ENCODE assay signal across 9 mouse cellular contexts in the genomic region with DNA sequence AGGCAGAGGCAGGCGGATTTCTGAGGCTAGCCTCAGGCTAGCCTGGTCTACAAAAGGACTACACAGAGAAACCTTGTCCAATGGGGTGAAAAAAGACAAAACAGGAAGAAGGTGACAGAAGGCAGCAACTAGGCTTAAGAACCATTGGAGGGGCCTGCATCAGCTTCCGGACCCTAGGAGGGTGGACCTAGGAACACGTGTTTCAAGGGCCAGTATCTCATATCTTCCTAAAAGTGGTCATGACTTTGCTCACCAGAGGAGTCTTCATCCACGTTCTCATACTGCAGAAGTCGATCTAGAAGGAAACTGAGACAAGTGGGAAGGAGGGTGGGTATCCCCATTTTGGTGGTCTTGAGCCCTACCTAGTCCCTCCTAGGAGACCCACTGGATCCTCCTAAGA. TPM values are rescaled to one million over a fixed set of nuclear protein-coding genes. Genes with fewer than 3 reads are reported as not detected.
DNase-seq lines count a peak whose midpoint lies in the region; ATAC-seq and TF ChIP-seq lines count a peak whose summit lies in the region.
"Had no signal": no experiment of that assay in that cellular context is flagged by ENCODE, and none has a peak within 500 bp of the region (broad histone marks: within the 10 kb centered on the region; RNA-seq: fewer than 3 reads in every experiment).

No protein-coding gene starts in this region.

- WGBS in lung, embryonic 14.5 days, result 59% methylated on average over 5 of the region's 5 CpGs
- 65% methylated on average over 5 of the region's 5 CpGs for WGBS in embryonic facial prominence, embryonic 13.5 days
- WGBS in intestine, embryonic 16.5 days, result 59% methylated on average over 5 of the region's 5 CpGs
- 77% methylated on average over 5 of the region's 5 CpGs for WGBS in neural tube, embryonic 13.5 days

- peaks cover 7% of the 10 kb centered on the region for H3K4me1 ChIP-seq in lung, embryonic 14.5 days (ENCODE audit: insufficient read depth)
- H3K4me1 ChIP-seq in embryonic facial prominence, embryonic 13.5 days, result peaks cover 41% of the 10 kb centered on the region
- peaks cover 30% of the 10 kb centered on the region for H3K4me1 ChIP-seq in intestine, embryonic 16.5 days (ENCODE audit: control insufficient read depth, insufficient read depth, low read length)
- peaks cover 31% of the 10 kb centered on the region for H3K4me1 ChIP-seq in neural tube, embryonic 13.5 days (replicated peaks)

- H3K9me3 ChIP-seq in lung, embryonic 14.5 days (ENCODE audit: low read depth, low read length), result no peaks in the 10 kb centered on the region
- no peaks in the 10 kb centered on the region for H3K9me3 ChIP-seq in embryonic facial prominence, embryonic 13.5 days
- no peaks in the 10 kb centered on the region for H3K9me3 ChIP-seq in intestine, embryonic 16.5 days (ENCODE audit: control insufficient read depth, low read length)
- no peaks in the 10 kb centered on the region for H3K9me3 ChIP-seq in neural tube, embryonic 13.5 days

- H3K4me3 ChIP-seq in lung, embryonic 14.5 days (ENCODE audit: low read depth, low read length), result peak overlapping the region; percentile 73
- peak overlapping the region; percentile 74 for H3K4me3 ChIP-seq in embryonic facial prominence, embryonic 13.5 days
- H3K4me3 ChIP-seq in intestine, embryonic 16.5 days (ENCODE audit: low read length), result peak overlapping the region; percentile 65
- H3K4me3 ChIP-seq in neural tube, embryonic 13.5 days, result peak overlapping the region; percentile 64

- H3K27me3 ChIP-seq in lung, embryonic 14.5 days (ENCODE audit: insufficient read depth, low read length), result no peaks in the 10 kb centered on the region
- H3K27me3 ChIP-seq in embryonic facial prominence, embryonic 13.5 days, result no peaks in the 10 kb centered on the region
- H3K27me3 ChIP-seq in intestine, embryonic 16.5 days (replicated peaks; ENCODE audit: control insufficient read depth, insufficient read depth, low read length), result no peaks in the 10 kb centered on the region
- H3K27me3 ChIP-seq in neural tube, embryonic 13.5 days, result no peaks in the 10 kb centered on the region

- H3K4me2 ChIP-seq in lung, embryonic 14.5 days, result peak overlapping the region; percentile 77
- H3K4me2 ChIP-seq in embryonic facial prominence, embryonic 13.5 days, result peak overlapping the region; percentile 86
- peak overlapping the region; percentile 62 for H3K4me2 ChIP-seq in intestine, embryonic 16.5 days (ENCODE audit: low read depth, low read length)
- peak overlapping the region; percentile 89 for H3K4me2 ChIP-seq in neural tube, embryonic 13.5 days

- H3K27ac ChIP-seq in lung, embryonic 14.5 days (ENCODE audit: low read depth), result no peak overlapping the region
- H3K27ac ChIP-seq in embryonic facial prominence, embryonic 13.5 days, result 0 out of 2 replicates have a peak overlapping the region, but pooled peaks have one; percentile 62
- H3K27ac ChIP-seq in intestine, embryonic 16.5 days (ENCODE audit: low read length), result no peak overlapping the region
- H3K27ac ChIP-seq in neural tube, embryonic 13.5 days (replicated peaks), result peak overlapping the region; percentile 84; the same call in 1 of the 2 replicates

- TF ChIP-seq CTCF in lung, embryonic 14.5 days (IDR thresholded peaks at IDR 0.05; ENCODE audit: low read depth), result no peak

- H3K36me3 ChIP-seq in lung, embryonic 14.5 days (ENCODE audit: insufficient read depth), result peaks cover 66% of the 10 kb centered on the region
- H3K36me3 ChIP-seq in embryonic facial prominence, embryonic 13.5 days, result peaks cover 67% of the 10 kb centered on the region
- H3K36me3 ChIP-seq in intestine, embryonic 16.5 days (ENCODE audit: control insufficient read depth, insufficient read depth, low read length), result peaks cover 11% of the 10 kb centered on the region
- H3K36me3 ChIP-seq in neural tube, embryonic 13.5 days, result peaks cover 59% of the 10 kb centered on the region

- ATAC-seq in lung, embryonic 14.5 days (ENCODE audit: insufficient read depth), result no peak; the same call in 1 of the 2 replicates
- no peak for ATAC-seq in embryonic facial prominence, embryonic 13.5 days (ENCODE audit: insufficient number of reproducible peaks, insufficient read depth, low FRiP score, low TSS enrichment, low read depth)
- ATAC-seq in intestine, embryonic 16.5 days, result no peak
- no peak for ATAC-seq in neural tube, embryonic 13.5 days (ENCODE audit: low read depth)
- no peak for ATAC-seq in megakaryocyte progenitor cell, adult 5-6 weeks (replicated peaks; ENCODE audit: poor library complexity)

- no peak for DNase-seq in lung, embryonic 14.5 days
- DNase-seq in lung, postnatal 10 days, result no peak
- DNase-seq in adrenal gland, postnatal 4 days (ENCODE audit: low spot score in 2 of 2), result no peak
- no peak for DNase-seq in layer of hippocampus, adult 9-10 months (ENCODE audit: low spot score)

- peak overlapping the region; percentile 80 for H3K9ac ChIP-seq in lung, embryonic 14.5 days
- H3K9ac ChIP-seq in embryonic facial prominence, embryonic 13.5 days, result peak overlapping the region; percentile 85
- peak overlapping the region; percentile 76 for H3K9ac ChIP-seq in intestine, embryonic 16.5 days (ENCODE audit: low read depth, low read length)
- peak overlapping the region; percentile 77 for H3K9ac ChIP-seq in neural tube, embryonic 13.5 days

RNA-seq across cellular contexts. Expression of a gene that starts 0.8 kb away (rescaled TPM):
- polyA plus RNA-seq in lung, embryonic 14.5 days (2014; fragmentation: Nextera tagmentation; extraction: Ambion mirVana), result 19.9 and 26.7 TPM in 2 replicates
- 37.5 and 43.0 TPM in 2 replicates for polyA plus RNA-seq in embryonic facial prominence, embryonic 13.5 days (2015; fragmentation: Nextera tagmentation; extraction: Ambion mirVana)
- polyA plus RNA-seq in intestine, embryonic 16.5 days (2015; fragmentation: Nextera tagmentation; extraction: Ambion mirVana), result 18.3 and 24.8 TPM in 2 replicates
- polyA plus RNA-seq in neural tube, embryonic 13.5 days (2015; fragmentation: Nextera tagmentation; extraction: Ambion mirVana), result 19.0 and 19.9 TPM in 2 replicates
- 10 to 100 TPM; 32.3 to 41.4 TPM for total RNA-seq in adrenal gland, postnatal 4 days (2021)
- total RNA-seq in megakaryocyte progenitor cell, adult 5-6 weeks (2015), result 21.8 and 27.5 TPM in 2 replicates
- total RNA-seq in megakaryocyte progenitor cell, adult 5-6 weeks (2017), result 215 and 246 TPM in 2 replicates

RNA-seq across cellular contexts. Expression of a gene that starts 1.2 kb away (rescaled TPM):
- 92.9 and 99.7 TPM in 2 replicates for polyA plus RNA-seq in lung, embryonic 14.5 days (2014; fragmentation: Nextera tagmentation; extraction: Ambion mirVana)
- polyA plus RNA-seq in embryonic facial prominence, embryonic 13.5 days (2015; fragmentation: Nextera tagmentation; extraction: Ambion mirVana), result 84.1 and 108 TPM in 2 replicates
- 62.3 and 64.0 TPM in 2 replicates for polyA plus RNA-seq in intestine, embryonic 16.5 days (2015; fragmentation: Nextera tagmentation; extraction: Ambion mirVana)
- polyA plus RNA-seq in neural tube, embryonic 13.5 days (2015; fragmentation: Nextera tagmentation; extraction: Ambion mirVana), result 74.3 and 79.1 TPM in 2 replicates
- total RNA-seq in adrenal gland, postnatal 4 days (2021), result 10 to 100 TPM; 49.7 to 51.9 TPM
- 83.1 and 83.9 TPM in 2 replicates for total RNA-seq in megakaryocyte progenitor cell, adult 5-6 weeks (2015)
- 36.3 and 38.5 TPM in 2 replicates for total RNA-seq in megakaryocyte progenitor cell, adult 5-6 weeks (2017)

RNA-seq across cellular contexts. Expression of a gene that starts 13.8 kb away (rescaled TPM):
- 0.33 and 0.80 TPM in 2 replicates for polyA plus RNA-seq in lung, embryonic 14.5 days (2014; fragmentation: Nextera tagmentation; extraction: Ambion mirVana)
- polyA plus RNA-seq in embryonic facial prominence, embryonic 13.5 days (2015; fragmentation: Nextera tagmentation; extraction: Ambion mirVana), result 1.6 and 1.9 TPM in 2 replicates
- 0.37 and 0.62 TPM in 2 replicates for polyA plus RNA-seq in intestine, embryonic 16.5 days (2015; fragmentation: Nextera tagmentation; extraction: Ambion mirVana)
- 8.2 and 9.5 TPM in 2 replicates for polyA plus RNA-seq in neural tube, embryonic 13.5 days (2015; fragmentation: Nextera tagmentation; extraction: Ambion mirVana)
- total RNA-seq in adrenal gland, postnatal 4 days (2021), result 1 to 10 TPM; 3.1 to 3.6 TPM
- not detected in 2 replicates for total RNA-seq in megakaryocyte progenitor cell, adult 5-6 weeks (2015)
- total RNA-seq in megakaryocyte progenitor cell, adult 5-6 weeks (2017), result 0.07 TPM in 1 of 2 replicates, not detected in the other

RNA-seq across cellular contexts. Expression of a gene that starts 23.5 kb away (rescaled TPM):
- polyA plus RNA-seq in lung, embryonic 14.5 days (2014; fragmentation: Nextera tagmentation; extraction: Ambion mirVana), result 34.8 and 40.1 TPM in 2 replicates
- 53.4 and 53.6 TPM in 2 replicates for polyA plus RNA-seq in embryonic facial prominence, embryonic 13.5 days (2015; fragmentation: Nextera tagmentation; extraction: Ambion mirVana)
- 27.6 and 28.6 TPM in 2 replicates for polyA plus RNA-seq in intestine, embryonic 16.5 days (2015; fragmentation: Nextera tagmentation; extraction: Ambion mirVana)
- polyA plus RNA-seq in neural tube, embryonic 13.5 days (2015; fragmentation: Nextera tagmentation; extraction: Ambion mirVana), result 48.7 and 50.5 TPM in 2 replicates
- total RNA-seq in adrenal gland, postnatal 4 days (2021), result 100 to 1,000 TPM; 104 to 108 TPM
- total RNA-seq in megakaryocyte progenitor cell, adult 5-6 weeks (2015), result 16.5 and 19.4 TPM in 2 replicates
- total RNA-seq in megakaryocyte progenitor cell, adult 5-6 weeks (2017), result 30.2 and 32.6 TPM in 2 replicates

RNA-seq across cellular contexts. Expression of a gene that starts 29.5 kb away (rescaled TPM):
- not detected in 2 replicates for polyA plus RNA-seq in lung, embryonic 14.5 days (2014; fragmentation: Nextera tagmentation; extraction: Ambion mirVana)
- not detected in 2 replicates for polyA plus RNA-seq in embryonic facial prominence, embryonic 13.5 days (2015; fragmentation: Nextera tagmentation; extraction: Ambion mirVana)
- polyA plus RNA-seq in intestine, embryonic 16.5 days (2015; fragmentation: Nextera tagmentation; extraction: Ambion mirVana), result not detected in 2 replicates
- polyA plus RNA-seq in neural tube, embryonic 13.5 days (2015; fragmentation: Nextera tagmentation; extraction: Ambion mirVana), result not detected in 2 replicates
- total RNA-seq in adrenal gland, postnatal 4 days (2021), result not detected
- total RNA-seq in megakaryocyte progenitor cell, adult 5-6 weeks (2015), result not detected in 2 replicates
- not detected in 2 replicates for total RNA-seq in megakaryocyte progenitor cell, adult 5-6 weeks (2017)
- total RNA-seq: left cerebral cortex, postnatal 4 days had no signal

Comparison
In these comparisons a context has a peak if more than half of its experiments do, and no peak if none do; other contexts are left out.
1. H3K27ac ChIP-seq: peak in embryonic facial prominence, embryonic 13.5 days (single experiment) and neural tube, embryonic 13.5 days (single experiment); none in lung, embryonic 14.5 days (single experiment) and intestine, embryonic 16.5 days (single experiment).
2. Peak in every context shown above with its lines, with median percentiles within 50 percentile points of each other: H3K4me2 ChIP-seq, H3K4me3 ChIP-seq and H3K9ac ChIP-seq.